Mouse (Mus musculus) embryonic stem cell, embryonic (primary cell): ENCODE data around the gene Rbm31y.
"Not testable (repeated sequence)": the region's sequence is repeated elsewhere in the genome, so short reads cannot be mapped to it uniquely, and the experiment has no call there.

Experiments used
- CTCF ChIA-PET, 4 experiments: fragments of 300-600 bp in 2 of 4; fragments of 350-600 bp in 2 of 4; sonication (Branson Sonifier 250); formaldehyde crosslinking; loops; one replicate each; lab custom pipeline; 2022; ENCODE audit warnings: inconsistent platforms in 2 of 4; lab: Charles Lee
- POLR2A ChIA-PET, 4 experiments: fragments of 300-600 bp in 2 of 4; fragments of 350-600 bp in 2 of 4; sonication (Branson Sonifier 250); formaldehyde crosslinking; loops; one replicate each; lab custom pipeline; 2022; ENCODE audit warnings: antibody characterized with exemption in 4 of 4, inconsistent platforms in 1 of 4; lab: Charles Lee

Rbm31y gene

DNA sequence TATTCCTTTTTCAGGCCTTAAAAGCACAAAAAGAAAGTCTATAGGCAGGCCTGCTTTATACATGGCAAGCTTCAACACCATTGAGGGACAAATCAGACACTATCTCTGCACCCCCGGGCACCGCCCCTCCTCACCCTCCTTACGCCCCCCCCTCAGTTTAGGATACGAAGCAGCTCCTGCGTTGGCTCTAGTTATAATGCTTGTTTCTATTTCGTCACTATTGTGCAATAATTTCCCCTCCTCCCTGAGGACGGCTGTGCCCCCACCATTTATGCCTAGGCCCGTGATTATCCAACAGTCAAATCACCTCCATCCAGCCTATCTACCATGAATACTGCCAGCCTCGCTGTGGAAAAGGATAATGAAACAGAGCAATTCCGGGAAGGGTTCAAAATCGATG, at the start of gene Rbm31y:
Gene Rbm31y, plus strand, starts transcription at position 301 of the 400 bp plus-strand sequence.
- CTCF ChIA-PET, POLR2A ChIA-PET: not testable (repeated sequence)
